Mouse (Mus musculus): ENCODE results near the gene Ctbp2.

Ctbp2 gene

GRCm38 (mm10) chr7:132939118-132939517 lies 185.0 kb downstream of the Ctbp2 start:
- no peak for DNase-seq (ENCODE audit: low spot score in 2 of 2)
